Mouse (Mus musculus): ENCODE measurements around the gene Xylt1. TPM values are rescaled to one million over a fixed set of nuclear protein-coding genes. Genes with fewer than 3 reads are reported as not detected.

Gene Xylt1
- polyA plus RNA-seq, 1 experiment: 16.4 TPM

- TF ChIP-seq CTCF (IDR thresholded peaks at IDR 0.05; ENCODE audit: control insufficient read depth, insufficient read depth, low read length) (no peak), POLR2A (IDR thresholded peaks at IDR 0.05; ENCODE audit: borderline replicate concordance, control insufficient read depth, low read depth, low read length) (no peak)
- no peak overlapping the region for H3K27ac ChIP-seq (ENCODE audit: control insufficient read depth, insufficient read depth, low read depth, low read length, poor library complexity)
- no peak overlapping the region for H3K4me3 ChIP-seq (replicated peaks; ENCODE audit: control insufficient read depth, low read depth, low read length)
- H3K4me1 ChIP-seq (ENCODE audit: control insufficient read depth, insufficient read depth, low read length): peaks cover 1% of the 10 kb centered on the region; the same call in 1 of the 2 replicates
- WGBS: 74% methylated on average over 4 of the region's 4 CpGs
These were observed 141.4 kb downstream of the Xylt1 start for GRCm38 (mm10) chr7:117522092-117522635.

- no peak for TF ChIP-seq POLR2A (IDR thresholded peaks at IDR 0.05; ENCODE audit: borderline replicate concordance, control insufficient read depth, low read depth, low read length)
- TF ChIP-seq CTCF (IDR thresholded peaks at IDR 0.05; ENCODE audit: control insufficient read depth, insufficient read depth, low read length): no peak
- H3K27ac ChIP-seq (ENCODE audit: control insufficient read depth, insufficient read depth, low read depth, low read length, poor library complexity): no peak overlapping the region
- H3K4me3 ChIP-seq (replicated peaks; ENCODE audit: control insufficient read depth, low read depth, low read length): no peak overlapping the region
- no peaks in the 10 kb centered on the region for H3K4me1 ChIP-seq (ENCODE audit: control insufficient read depth, insufficient read depth, low read length)
- 72% methylated on average over 7 of the region's 7 CpGs for WGBS
These were observed 143.8 kb downstream of the Xylt1 start for GRCm38 (mm10) chr7:117524430-117525214.

- TF ChIP-seq POLR2A (IDR thresholded peaks at IDR 0.05; ENCODE audit: borderline replicate concordance, control insufficient read depth, low read depth, low read length) (no peak), CTCF (IDR thresholded peaks at IDR 0.05; ENCODE audit: control insufficient read depth, insufficient read depth, low read length) (no peak)
- no peak overlapping the region for H3K4me3 ChIP-seq (replicated peaks; ENCODE audit: control insufficient read depth, low read depth, low read length)
- H3K4me1 ChIP-seq (ENCODE audit: control insufficient read depth, insufficient read depth, low read length): peaks cover 3% of the 10 kb centered on the region; the same call in 1 of the 2 replicates
- WGBS: 81% methylated on average over 5 of the region's 5 CpGs
- no peak overlapping the region for H3K27ac ChIP-seq (ENCODE audit: control insufficient read depth, insufficient read depth, low read depth, low read length, poor library complexity)
These were observed 144.9 kb downstream of the Xylt1 start for GRCm38 (mm10) chr7:117525678-117526077.

GRCm38 (mm10) chr7:117526570-117526969 is 145.8 kb downstream of the Xylt1 start:
- Histone ChIP-seq H3K4me1 (ENCODE audit: control insufficient read depth, insufficient read depth, low read length) (peaks cover 3% of the 10 kb centered on the region; the same call in 1 of the 2 replicates), H3K27ac (ENCODE audit: control insufficient read depth, insufficient read depth, low read depth, low read length, poor library complexity) (no peak overlapping the region), H3K4me3 (replicated peaks; ENCODE audit: control insufficient read depth, low read depth, low read length) (no peak overlapping the region)
- TF ChIP-seq POLR2A (IDR thresholded peaks at IDR 0.05; ENCODE audit: borderline replicate concordance, control insufficient read depth, low read depth, low read length): no peak
- TF ChIP-seq CTCF (IDR thresholded peaks at IDR 0.05; ENCODE audit: control insufficient read depth, insufficient read depth, low read length): no peak
- WGBS: 89% methylated on average over 3 of the region's 3 CpGs

- Histone ChIP-seq H3K4me1 (ENCODE audit: control insufficient read depth, insufficient read depth, low read length) (peaks cover 3% of the 10 kb centered on the region; the same call in 1 of the 2 replicates), H3K27ac (ENCODE audit: control insufficient read depth, insufficient read depth, low read depth, low read length, poor library complexity) (no peak overlapping the region), H3K4me3 (replicated peaks; ENCODE audit: control insufficient read depth, low read depth, low read length) (no peak overlapping the region)
- TF ChIP-seq CTCF (IDR thresholded peaks at IDR 0.05; ENCODE audit: control insufficient read depth, insufficient read depth, low read length): no peak
- WGBS: 77% methylated on average over 12 of the region's 12 CpGs
These were observed 149.2 kb downstream of the Xylt1 start for GRCm38 (mm10) chr7:117529787-117530655.

- Histone ChIP-seq H3K4me3 (replicated peaks; ENCODE audit: control insufficient read depth, low read depth, low read length) (no peak overlapping the region), H3K27ac (ENCODE audit: control insufficient read depth, insufficient read depth, low read depth, low read length, poor library complexity) (no peak overlapping the region), H3K4me1 (ENCODE audit: control insufficient read depth, insufficient read depth, low read length) (peaks cover 3% of the 10 kb centered on the region; the same call in 1 of the 2 replicates)
- TF ChIP-seq POLR2A (IDR thresholded peaks at IDR 0.05; ENCODE audit: borderline replicate concordance, control insufficient read depth, low read depth, low read length) (no peak), CTCF (IDR thresholded peaks at IDR 0.05; ENCODE audit: control insufficient read depth, insufficient read depth, low read length) (no peak)
- 57% methylated on average over 3 of the region's 3 CpGs for WGBS
These were observed 151.9 kb downstream of the Xylt1 start for GRCm38 (mm10) chr7:117532651-117533050.

GRCm38 (mm10) chr7:117533164-117533563 is 152.4 kb downstream of the Xylt1 start:
- TF ChIP-seq POLR2A (IDR thresholded peaks at IDR 0.05; ENCODE audit: borderline replicate concordance, control insufficient read depth, low read depth, low read length) (no peak), CTCF (IDR thresholded peaks at IDR 0.05; ENCODE audit: control insufficient read depth, insufficient read depth, low read length) (no peak)
- Histone ChIP-seq H3K4me1 (ENCODE audit: control insufficient read depth, insufficient read depth, low read length) (peaks cover 3% of the 10 kb centered on the region; the same call in 1 of the 2 replicates), H3K4me3 (replicated peaks; ENCODE audit: control insufficient read depth, low read depth, low read length) (no peak overlapping the region), H3K27ac (ENCODE audit: control insufficient read depth, insufficient read depth, low read depth, low read length, poor library complexity) (no peak overlapping the region)
- 83% methylated on average over 5 of the region's 5 CpGs for WGBS

GRCm38 (mm10) chr7:117539931-117540330 is 159.2 kb downstream of the Xylt1 start:
- 70% methylated on average over 5 of the region's 5 CpGs for WGBS
- peaks cover 2% of the 10 kb centered on the region; the same call in 1 of the 2 replicates for H3K4me1 ChIP-seq (ENCODE audit: control insufficient read depth, insufficient read depth, low read length)
- no peak overlapping the region for H3K4me3 ChIP-seq (replicated peaks; ENCODE audit: control insufficient read depth, low read depth, low read length)
- no peak overlapping the region for H3K27ac ChIP-seq (ENCODE audit: control insufficient read depth, insufficient read depth, low read depth, low read length, poor library complexity)
- no peak for TF ChIP-seq CTCF (IDR thresholded peaks at IDR 0.05; ENCODE audit: control insufficient read depth, insufficient read depth, low read length)
- TF ChIP-seq POLR2A (IDR thresholded peaks at IDR 0.05; ENCODE audit: borderline replicate concordance, control insufficient read depth, low read depth, low read length): no peak
